Mouse (Mus musculus): ENCODE data around the gene Fgfr2.

The Fgfr2 gene

GRCm38 (mm10) chr7:132585695-132586491, 537.3 kb downstream of the Fgfr2 start:
- no peak for DNase-seq (ENCODE audit: low spot score in 2 of 2)

GRCm38 (mm10) chr7:132581441-132581840, 541.7 kb downstream of the Fgfr2 start:
- no peak for DNase-seq (ENCODE audit: low spot score in 2 of 2)

- no peak for DNase-seq (ENCODE audit: low spot score in 2 of 2)
Measured at GRCm38 (mm10) chr7:132580511-132580910, 542.6 kb downstream of the Fgfr2 start.

GRCm38 (mm10) chr7:132576891-132577290, 546.3 kb downstream of the Fgfr2 start:
- DNase-seq (ENCODE audit: low spot score in 2 of 2): no peak

GRCm38 (mm10) chr7:132576116-132576650, 547.0 kb downstream of the Fgfr2 start, which contains the start of gene Oat:
TSS of gene Oat (minus strand) at chr7:132576398.
- peak; percentile 93 to 95 for DNase-seq (ENCODE audit: low spot score in 2 of 2)

GRCm38 (mm10) chr7:132575623-132576022, 547.5 kb downstream of the Fgfr2 start:
- DNase-seq (ENCODE audit: low spot score in 2 of 2): peak; percentile 80 to 86

GRCm38 (mm10) chr7:132574646-132575045, 548.5 kb downstream of the Fgfr2 start:
- no peak for DNase-seq (ENCODE audit: low spot score in 2 of 2)

GRCm38 (mm10) chr7:132573205-132573604, 549.9 kb downstream of the Fgfr2 start:
- DNase-seq (ENCODE audit: low spot score in 2 of 2): no peak

- no peak for DNase-seq (ENCODE audit: low spot score in 2 of 2)
Measured at GRCm38 (mm10) chr7:132572738-132573137, 550.4 kb downstream of the Fgfr2 start.

GRCm38 (mm10) chr7:132571481-132571880, 551.7 kb downstream of the Fgfr2 start:
- DNase-seq (ENCODE audit: low spot score in 2 of 2): no peak

- DNase-seq (ENCODE audit: low spot score in 2 of 2): no peak
Measured at GRCm38 (mm10) chr7:132570071-132570470, 553.1 kb downstream of the Fgfr2 start.

- DNase-seq (ENCODE audit: low spot score in 2 of 2): no peak
Measured at GRCm38 (mm10) chr7:132568817-132569216, 554.3 kb downstream of the Fgfr2 start.

- DNase-seq (ENCODE audit: low spot score in 2 of 2): no peak
Measured at GRCm38 (mm10) chr7:132565831-132566230, 557.3 kb downstream of the Fgfr2 start.

GRCm38 (mm10) chr7:132559138-132559766, 563.9 kb downstream of the Fgfr2 start:
- no peak for DNase-seq (ENCODE audit: low spot score in 2 of 2)

- DNase-seq (ENCODE audit: low spot score in 2 of 2): no peak
Measured at GRCm38 (mm10) chr7:132558141-132558736, 564.9 kb downstream of the Fgfr2 start.

GRCm38 (mm10) chr7:132556575-132556974, 566.6 kb downstream of the Fgfr2 start:
- DNase-seq (ENCODE audit: low spot score in 2 of 2): no peak

- DNase-seq (ENCODE audit: low spot score in 2 of 2): no peak
Measured at GRCm38 (mm10) chr7:132555911-132556310, 567.2 kb downstream of the Fgfr2 start.

- no peak for DNase-seq (ENCODE audit: low spot score in 2 of 2)
Measured at GRCm38 (mm10) chr7:132554091-132554490, 569.1 kb downstream of the Fgfr2 start.

- peak; percentile 93 for DNase-seq (ENCODE audit: low spot score in 2 of 2)
Measured at GRCm38 (mm10) chr7:132551351-132552126, 571.6 kb downstream of the Fgfr2 start.

- DNase-seq (ENCODE audit: low spot score in 2 of 2): no peak
Measured at GRCm38 (mm10) chr7:132547126-132547525, 576.0 kb downstream of the Fgfr2 start.

GRCm38 (mm10) chr7:132542427-132542826, 580.7 kb downstream of the Fgfr2 start:
- no peak for DNase-seq (ENCODE audit: low spot score in 2 of 2)

- DNase-seq (ENCODE audit: low spot score in 2 of 2): no peak
Measured at GRCm38 (mm10) chr7:132541566-132541965, 581.6 kb downstream of the Fgfr2 start.
